Mouse (Mus musculus) brown adipose tissue, adult 24 weeks (tissue): ENCODE data around the gene Vps54. TPM values are rescaled to one million over a fixed set of nuclear protein-coding genes. Genes with fewer than 3 reads are reported as not detected.
"Not testable (repeated sequence)": the region's sequence is repeated elsewhere in the genome, so short reads cannot be mapped to it uniquely, and the experiment has no call there.

Experiments
- H3K27ac ChIP-seq: fragments of 200-500 bp; replicated peaks from 2 replicates; pipeline ENCODE4 v1.5.1; 2012; ENCODE audit warnings: low read depth, mild to moderate bottlenecking, low read length
- H3K4me1 ChIP-seq: fragments of 200-500 bp; 2 replicates; pipeline ENCODE4 v1.6.1; 2012; ENCODE audit warnings: low read length, mixed read lengths; ENCODE audit not compliant: control insufficient read depth, insufficient read depth, insufficient read length
- H3K4me3 ChIP-seq: fragments of 200-500 bp; 2 replicates; pipeline ENCODE4 v1.5.1; 2012; ENCODE audit warnings: low read depth, mild to moderate bottlenecking, low read length, moderate library complexity; ENCODE audit not compliant: insufficient read depth
- polyA plus RNA-seq: library from polyadenylated mRNA; stranded (reverse); fragments of >200 nt; gene quantifications from 2 replicates; pipeline ENCODE4 v1.2.4, GENCODE M21; 2012; ENCODE audit not compliant: missing spikeins, insufficient read depth, insufficient read length

Gene Vps54
- polyA plus RNA-seq, 1 experiment: 24.0 TPM

DNA sequence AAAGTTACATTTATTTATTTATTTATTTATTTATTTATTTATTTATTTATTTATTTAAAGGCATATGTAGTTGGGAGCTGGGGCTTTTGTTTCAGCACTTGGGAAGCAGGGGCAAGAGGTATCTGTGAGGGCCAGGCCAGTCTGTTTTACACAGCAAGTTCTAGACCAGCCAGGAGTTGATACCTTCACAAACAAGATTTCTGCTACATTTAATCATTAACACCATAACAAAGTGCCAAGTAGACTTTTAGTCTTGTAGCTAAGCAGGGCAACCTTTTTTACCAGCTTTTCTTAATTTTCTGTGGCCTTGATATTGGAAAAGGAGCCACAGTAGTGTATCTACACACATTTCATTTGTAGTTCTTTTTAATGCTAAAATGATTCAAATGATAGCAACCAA lies 3.7 kb upstream of the Vps54 start:
- H3K4me1 ChIP-seq: peaks cover 2% of the 10 kb centered on the region
- no peak overlapping the region for H3K27ac ChIP-seq
- H3K4me3 ChIP-seq: no peak overlapping the region

DNA sequence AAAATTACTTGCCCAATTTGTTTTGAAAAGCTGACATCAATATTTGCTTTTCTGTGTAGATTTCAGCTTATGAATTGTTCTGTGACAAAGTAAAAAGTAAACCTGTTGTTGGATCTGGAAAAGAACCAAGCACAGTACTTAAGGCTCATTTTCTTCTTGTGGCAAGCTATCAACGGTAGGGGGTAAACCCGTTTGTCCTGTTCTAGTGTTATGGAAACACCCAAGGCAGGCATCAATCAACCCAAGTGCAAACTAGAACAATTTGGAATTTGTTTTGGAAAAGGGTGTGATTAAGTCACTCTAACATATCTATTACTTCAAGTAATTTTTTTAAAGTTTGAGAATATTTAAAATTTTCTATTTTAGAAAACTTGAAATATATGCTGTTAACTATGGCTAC lies 3.3 kb upstream of the Vps54 start:
- peaks cover 2% of the 10 kb centered on the region for H3K4me1 ChIP-seq
- H3K27ac ChIP-seq: no peak overlapping the region
- no peak overlapping the region for H3K4me3 ChIP-seq

DNA sequence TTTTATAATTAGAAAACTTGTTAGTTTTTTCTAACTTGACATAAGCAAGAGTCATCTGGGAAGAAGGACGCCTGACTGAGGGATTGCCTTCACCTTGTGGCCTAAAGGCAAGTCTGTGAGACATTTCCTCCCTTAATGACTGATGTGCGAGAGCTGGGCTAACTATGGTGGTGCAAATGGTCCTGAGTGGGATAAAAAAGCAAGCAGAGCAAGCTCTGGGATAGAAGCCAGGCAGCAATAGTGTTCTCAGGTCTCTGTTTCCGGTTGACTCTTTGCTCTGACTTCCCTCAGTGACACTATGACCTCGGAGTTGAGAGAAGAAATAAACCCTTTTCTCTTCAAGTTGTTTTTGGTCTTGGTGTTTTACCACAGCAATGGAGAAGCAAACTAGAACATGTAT lies 2.1 kb upstream of the Vps54 start:
- Histone ChIP-seq H3K4me1 (peaks cover 2% of the 10 kb centered on the region), H3K27ac (0 out of 2 replicates have a peak overlapping the region, but pooled peaks have one; percentile 51), H3K4me3 (no peak overlapping the region)

DNA sequence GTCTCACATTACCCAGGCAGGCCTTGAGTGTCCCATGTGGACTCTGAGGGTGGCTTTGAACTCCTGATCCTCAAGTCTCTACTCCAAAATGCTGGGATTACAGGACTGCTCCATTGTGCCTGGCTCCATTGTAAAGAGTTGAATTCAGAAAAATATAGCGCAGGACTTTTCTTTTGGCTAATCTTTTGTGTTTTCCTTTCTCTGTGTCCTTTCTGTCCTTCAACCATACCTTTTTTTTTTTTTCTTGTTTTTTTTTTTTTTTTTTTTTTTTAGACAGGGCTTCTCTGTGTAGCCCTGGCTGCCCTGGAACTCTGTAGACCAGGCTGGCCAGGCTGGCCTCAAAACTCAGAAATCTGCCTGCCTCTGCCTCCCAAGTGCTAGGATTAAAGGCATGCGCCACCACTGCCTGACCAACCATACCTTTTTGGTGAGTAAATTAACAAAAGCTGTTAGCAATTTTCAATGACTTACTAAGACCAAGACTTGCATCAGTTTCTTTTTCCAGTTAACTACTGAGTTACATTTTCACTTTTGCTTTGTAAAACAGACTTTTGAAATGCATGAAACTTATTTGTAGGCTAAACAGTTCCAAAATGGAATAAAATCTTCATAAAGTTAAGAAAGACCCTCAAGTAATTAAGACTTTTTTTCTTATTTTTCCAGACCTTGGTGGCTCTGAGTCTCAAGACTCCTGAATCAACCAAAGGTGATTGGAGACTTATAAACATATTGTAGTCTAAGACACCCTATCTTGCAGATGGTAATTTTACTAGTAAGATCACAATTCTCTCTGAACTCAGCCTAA lies 1.4 kb upstream of the Vps54 start:
- peaks cover 4% of the 10 kb centered on the region for H3K4me1 ChIP-seq
- H3K27ac ChIP-seq: peak overlapping the region; percentile 60; the same call in 1 of the 2 replicates
- no peak overlapping the region for H3K4me3 ChIP-seq

DNA sequence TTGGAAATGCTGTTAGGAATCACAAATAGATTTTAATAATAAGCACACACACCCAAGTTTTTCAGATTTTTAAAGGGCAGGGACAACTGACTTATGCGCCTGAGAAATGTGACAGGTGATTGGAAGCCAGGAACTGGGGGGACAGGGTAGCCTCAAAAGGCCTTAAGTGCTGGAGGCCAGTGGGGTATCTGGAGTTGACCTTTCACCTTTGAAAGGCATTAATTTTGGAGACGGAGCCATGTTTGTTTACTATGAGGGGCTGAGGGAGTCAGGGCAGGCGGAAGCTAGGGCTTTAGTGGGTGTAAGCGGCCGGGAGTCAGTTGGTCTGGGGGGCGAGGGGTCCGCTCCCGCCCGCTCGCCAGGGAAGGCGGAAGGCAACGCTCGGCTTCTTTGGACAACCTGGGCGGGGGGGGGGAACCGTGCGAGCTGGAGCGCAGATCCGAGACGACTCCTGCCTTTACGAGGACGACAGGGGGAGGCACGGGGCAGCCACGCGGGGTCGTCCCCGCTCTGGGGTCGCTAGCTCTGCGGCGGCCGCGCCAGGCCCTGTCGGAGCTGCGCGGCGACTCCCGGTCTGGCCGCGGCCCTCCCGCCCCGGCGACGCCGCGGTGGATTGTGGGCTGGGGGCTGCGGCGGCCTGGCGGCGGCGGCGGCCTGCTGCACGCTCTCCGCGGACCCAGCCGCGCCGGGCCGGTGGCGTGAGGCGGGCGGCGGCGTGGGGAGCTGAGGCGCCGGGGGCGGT lies 631 bp upstream of the Vps54 start:
- Histone ChIP-seq H3K27ac (peak overlapping the region; percentile 98), H3K4me3 (peak overlapping the region; percentile 98)

DNA sequence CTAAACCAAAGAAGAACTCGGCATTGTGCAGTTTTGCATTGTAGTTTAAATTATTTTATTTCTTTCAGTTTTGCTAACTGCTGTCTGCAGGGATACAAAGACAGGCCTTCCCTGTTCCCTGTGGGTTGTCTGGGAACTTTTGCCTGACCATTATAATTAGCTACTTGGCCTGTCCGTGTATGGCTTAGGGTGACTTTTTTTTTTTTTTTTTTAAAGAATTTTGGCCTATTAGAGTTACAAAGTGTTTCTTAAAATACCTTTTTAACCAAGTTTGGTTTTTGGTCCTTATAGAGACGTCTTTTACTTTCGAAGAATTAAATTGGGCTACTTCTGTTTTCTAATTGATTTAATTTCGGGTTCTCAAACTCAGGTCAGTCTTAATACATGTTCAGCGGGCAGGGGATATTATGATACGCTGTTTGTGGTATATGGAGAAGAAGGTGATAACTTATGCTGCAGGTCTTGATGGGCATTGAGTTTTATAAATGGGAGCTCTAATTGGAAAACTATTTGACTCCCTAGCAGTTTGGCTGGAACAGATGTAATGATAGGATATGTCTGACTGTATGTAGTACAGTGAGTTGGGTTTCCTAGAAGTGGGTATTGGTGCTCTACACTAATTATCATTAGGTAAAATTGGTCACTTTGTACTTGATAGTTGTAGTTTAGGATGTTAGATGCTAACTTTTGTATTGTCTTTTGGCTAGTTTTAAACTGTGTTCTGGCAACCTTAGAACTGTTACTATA lies 855 bp downstream of the Vps54 start:
- peaks cover 4% of the 10 kb centered on the region for H3K4me1 ChIP-seq
- peak overlapping the region; percentile 98 for H3K4me3 ChIP-seq
- H3K27ac ChIP-seq: no peak overlapping the region

More for the DNA sequence above, 631 bp upstream of the Vps54 start:
- peaks cover 4% of the 10 kb centered on the region for H3K4me1 ChIP-seq

DNA sequence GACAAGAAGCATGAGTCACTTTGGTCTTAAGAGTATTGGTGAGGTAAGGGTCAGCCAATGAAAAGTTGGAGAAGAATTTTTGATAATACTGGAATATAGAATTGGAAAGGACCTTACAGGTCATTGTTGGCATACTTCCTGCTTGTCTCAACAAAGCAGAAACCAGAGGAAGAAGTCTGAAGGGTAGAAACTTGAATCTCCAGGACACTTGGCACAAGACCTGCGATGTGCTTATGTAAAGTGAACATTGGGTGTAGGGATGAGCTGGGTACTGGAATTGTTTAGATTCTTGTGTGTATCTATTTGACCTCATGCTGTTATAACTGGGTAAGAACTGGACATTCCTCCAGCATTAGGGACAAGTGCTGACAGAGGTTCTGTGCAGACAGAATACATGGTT lies 2.3 kb downstream of the Vps54 start:
- peak overlapping the region; percentile 47 for H3K27ac ChIP-seq
- H3K4me3 ChIP-seq: no peak overlapping the region
- H3K4me1 ChIP-seq: peaks cover 4% of the 10 kb centered on the region

DNA sequence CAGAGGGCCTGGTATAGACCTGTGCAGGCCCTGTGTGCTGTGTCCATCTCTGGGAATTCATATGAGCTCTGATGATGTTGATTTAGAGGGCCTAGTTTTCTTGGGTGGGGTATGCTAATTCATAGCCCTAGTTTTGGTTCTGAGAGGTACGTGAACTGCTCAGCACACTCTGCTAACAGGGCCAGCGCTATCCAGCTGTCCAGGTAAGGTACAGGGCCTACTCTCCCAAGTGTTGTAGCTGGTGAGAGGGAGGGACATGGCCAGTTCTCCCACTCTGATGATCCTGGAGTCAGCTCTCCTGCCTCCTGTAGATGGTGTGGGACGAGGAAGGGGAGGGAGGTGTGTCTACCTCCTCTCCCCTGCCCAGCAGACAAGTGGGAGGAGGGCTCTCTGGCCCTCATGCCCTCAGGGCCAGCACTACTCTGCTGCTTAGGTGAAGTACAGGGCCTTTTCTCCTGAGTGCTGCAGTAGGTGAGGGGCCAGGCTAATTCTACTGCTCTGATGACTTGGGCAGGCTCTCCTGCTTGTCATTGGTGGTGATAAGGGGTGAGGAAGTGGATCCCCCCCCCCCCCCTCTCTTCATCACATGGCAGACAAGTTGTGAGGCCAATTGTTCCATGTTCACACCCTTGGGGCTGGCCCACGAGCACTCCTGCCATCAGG lies 8.3 kb downstream of the Vps54 start:
- H3K27ac ChIP-seq: no peak overlapping the region
- H3K4me1 ChIP-seq: peaks cover 14% of the 10 kb centered on the region
- no peak overlapping the region for H3K4me3 ChIP-seq

DNA sequence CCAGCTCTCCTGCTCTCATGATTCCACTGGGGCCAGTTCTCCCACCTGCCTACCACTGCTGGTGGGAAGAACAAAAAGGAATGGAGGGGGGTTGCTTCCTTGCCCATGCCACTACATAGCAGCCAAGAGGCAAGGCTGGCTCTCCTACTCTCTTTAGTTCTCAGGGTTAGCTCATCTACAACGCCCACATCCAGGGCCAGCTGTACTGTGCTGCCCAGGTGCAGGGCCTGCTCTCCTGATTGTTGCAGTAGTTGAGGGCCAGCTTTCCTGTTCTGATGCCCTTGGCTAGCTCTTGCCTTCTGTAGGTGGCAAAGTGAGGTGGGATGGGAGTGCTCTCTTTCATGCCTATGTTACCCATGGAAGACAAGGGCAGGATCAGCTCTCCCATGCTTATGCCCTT lies 8.9 kb downstream of the Vps54 start:
- Histone ChIP-seq H3K27ac (no peak overlapping the region), H3K4me3 (no peak overlapping the region), H3K4me1 (peaks cover 16% of the 10 kb centered on the region)

DNA sequence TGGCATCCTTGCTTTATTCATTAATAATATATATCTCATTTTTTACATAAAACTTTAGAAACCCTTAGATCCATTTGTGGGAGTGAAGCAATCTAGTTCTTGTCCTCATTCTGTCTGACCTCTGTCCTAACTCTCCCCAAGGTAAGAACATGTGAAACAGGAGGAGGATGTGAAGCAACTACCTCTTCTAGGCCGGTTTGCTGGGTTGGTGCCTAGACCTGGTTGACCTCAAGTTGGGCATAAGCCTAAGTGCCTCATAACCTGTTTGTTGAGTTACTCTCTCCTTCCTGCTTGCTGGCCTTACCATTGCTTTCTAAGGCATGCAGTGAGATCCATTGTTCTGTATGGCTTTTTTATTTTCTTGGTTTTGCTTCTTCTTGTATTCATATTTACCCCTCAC lies 11.3 kb downstream of the Vps54 start:
- H3K4me1 ChIP-seq: peaks cover 16% of the 10 kb centered on the region
- H3K4me3 ChIP-seq: no peak overlapping the region

DNA sequence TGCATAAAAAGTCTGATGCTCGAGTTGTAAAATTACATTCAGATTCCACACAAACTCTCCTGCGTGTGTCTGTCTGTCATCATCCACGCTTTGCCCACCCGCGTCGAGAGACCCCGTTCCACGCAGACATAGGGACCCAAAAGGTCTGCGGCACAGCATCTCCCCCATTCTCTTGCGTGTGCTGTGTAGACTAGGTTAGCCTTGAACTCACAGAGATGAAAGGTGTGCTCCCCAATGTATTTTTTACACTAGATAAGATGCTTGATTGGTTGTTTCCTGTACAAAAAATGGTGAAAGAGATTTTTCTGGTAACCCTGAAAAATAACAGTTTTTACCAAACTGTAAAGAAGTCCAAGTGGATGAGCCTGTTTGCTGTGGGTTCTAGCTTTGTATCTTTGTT lies 19.5 kb downstream of the Vps54 start:
- not testable (repeated sequence) for H3K27ac ChIP-seq, H3K4me3 ChIP-seq, H3K4me1 ChIP-seq

More for the DNA sequence above, 11.3 kb downstream of the Vps54 start:
- H3K27ac ChIP-seq: no peak overlapping the region

DNA sequence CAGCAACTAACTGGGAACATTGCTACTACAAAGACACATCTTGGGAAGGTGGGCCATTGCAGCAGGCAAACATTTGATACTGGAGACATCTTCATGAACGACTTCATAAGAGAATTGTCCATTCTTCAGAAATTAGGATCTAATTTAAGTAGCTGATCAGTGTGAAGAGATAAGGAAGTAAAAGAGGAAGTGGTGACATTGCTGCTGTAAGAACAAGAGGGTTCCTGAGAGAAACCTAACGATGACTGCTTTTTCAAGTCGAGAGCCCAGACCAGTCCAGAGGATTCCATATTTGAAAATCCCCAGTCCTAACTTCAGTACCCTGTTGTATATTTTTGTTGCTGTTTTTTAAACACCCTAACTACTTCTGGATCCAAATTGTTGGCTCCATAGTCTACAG lies 26.3 kb downstream of the Vps54 start:
- no peak overlapping the region for H3K27ac ChIP-seq
- no peak overlapping the region for H3K4me3 ChIP-seq
- no peaks in the 10 kb centered on the region for H3K4me1 ChIP-seq

DNA sequence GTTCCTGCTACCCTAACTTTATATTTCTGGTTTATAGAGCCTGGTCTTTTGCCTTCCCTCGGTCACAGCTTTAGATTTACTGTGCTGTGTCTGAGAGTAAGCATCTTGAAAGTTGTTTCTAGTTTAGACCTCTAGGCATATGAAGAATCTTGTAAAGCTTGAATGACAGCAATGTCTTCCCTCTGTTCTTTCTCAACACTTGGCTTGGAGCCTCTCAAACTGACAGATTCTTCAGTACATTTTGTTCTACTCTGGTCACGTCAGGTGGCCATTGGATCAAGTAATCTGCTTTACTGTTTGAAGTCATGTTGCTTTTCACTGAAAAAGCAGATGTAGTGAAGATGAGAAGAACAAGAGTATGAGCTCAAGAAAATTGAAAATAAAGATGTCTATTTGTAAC lies 37.1 kb downstream of the Vps54 start:
- Histone ChIP-seq H3K4me3 (no peak overlapping the region), H3K4me1 (no peaks in the 10 kb centered on the region), H3K27ac (no peak overlapping the region)

DNA sequence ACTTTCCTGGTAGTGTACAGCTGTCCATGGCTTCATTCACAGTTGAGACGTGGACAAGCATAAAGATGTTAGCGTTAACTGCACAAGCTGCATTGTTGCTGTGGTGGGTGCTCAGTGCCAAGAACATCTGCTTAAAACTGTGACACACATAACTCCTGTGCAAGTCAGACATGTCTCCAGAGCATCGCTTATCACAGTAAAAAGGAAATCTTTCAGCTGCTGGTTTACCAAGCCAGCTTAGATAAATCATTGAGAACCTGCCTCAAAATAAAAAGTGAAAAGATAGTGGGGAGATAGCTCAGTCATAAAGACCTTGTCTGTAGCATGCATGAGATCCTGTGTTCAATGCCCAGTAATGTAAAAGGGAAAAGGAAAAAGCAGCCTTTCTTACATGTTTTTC lies 47.3 kb downstream of the Vps54 start:
- H3K27ac ChIP-seq: no peak overlapping the region
- H3K4me1 ChIP-seq: no peaks in the 10 kb centered on the region
- H3K4me3 ChIP-seq: no peak overlapping the region

DNA sequence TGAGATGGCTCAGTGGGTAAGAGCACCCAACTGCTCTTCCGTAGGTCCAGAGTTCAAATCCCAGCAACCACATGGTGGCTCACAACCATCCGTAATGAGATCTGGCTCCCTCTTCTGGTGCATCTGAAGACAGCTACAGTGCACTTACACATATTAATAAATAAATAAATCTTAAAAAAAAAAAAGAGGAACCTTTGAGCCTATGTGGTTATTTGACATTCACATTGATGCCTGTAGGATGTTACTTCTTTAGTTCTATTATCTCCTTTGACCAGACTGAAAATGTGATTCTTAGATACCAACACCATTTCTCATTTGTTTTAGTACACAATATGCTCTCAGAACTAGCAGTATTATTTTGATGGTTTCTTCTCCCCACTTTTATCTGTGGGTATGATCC lies 49.1 kb downstream of the Vps54 start:
- H3K4me3 ChIP-seq, H3K4me1 ChIP-seq, H3K27ac ChIP-seq: not testable (repeated sequence)
